Mouse (Mus musculus): Measurements from ENCODE around the gene Cd300lg. TPM values are rescaled to one million over a fixed set of nuclear protein-coding genes. Genes with fewer than 3 reads are reported as not detected.

Cd300lg gene
- total and polyA plus RNA-seq, 3 experiments = 0.08 to 0.26 TPM; not detected in 1

DNA sequence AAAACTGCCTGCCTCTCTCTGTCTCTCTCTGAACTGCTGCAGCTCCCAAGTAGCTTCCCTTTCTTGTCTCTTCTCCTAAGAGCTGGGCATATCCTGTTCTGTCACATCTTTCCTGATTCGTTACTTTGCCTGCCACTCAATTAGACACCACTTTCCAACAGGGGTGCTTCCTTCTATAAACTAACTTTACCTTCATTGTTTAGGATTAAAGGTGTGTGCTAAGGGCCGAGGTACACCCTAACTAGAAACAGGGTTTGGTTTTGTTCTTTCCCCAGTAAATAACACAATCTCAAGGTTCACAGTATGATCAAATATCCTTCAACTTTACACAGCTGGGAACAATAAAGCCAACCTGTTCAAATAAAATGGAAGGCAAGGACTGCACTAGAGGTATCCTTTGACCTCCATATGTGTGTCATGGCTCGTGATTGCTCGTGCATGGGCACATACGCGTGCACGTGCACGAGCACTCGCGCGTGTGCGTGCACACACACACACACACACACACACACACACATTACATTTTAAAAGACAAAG lies 8.2 kb upstream of the Cd300lg start:
- H3K36me3 ChIP-seq (ENCODE audit: control insufficient read depth in 1 of 2, insufficient read depth in 2 of 2, low read length in 2 of 2) = peaks cover 0 to 10% of the 10 kb centered on the region in 2 experiments; a peak in 2 of 4 replicates
- H3K27me3 ChIP-seq (ENCODE audit: control insufficient read depth in 1 of 2, insufficient read depth in 2 of 2, low read length in 2 of 2) = peaks cover 2 to 7% of the 10 kb centered on the region in 2 experiments
- peak; percentile 46 for DNase-seq (ENCODE audit: low read depth, low spot score)
- no peaks in the 10 kb centered on the region for H3K79me2 ChIP-seq (ENCODE audit: control insufficient read depth, insufficient read depth, low read length, poor library complexity)
- TF ChIP-seq EP300 (IDR thresholded peaks at IDR 0.05; ENCODE audit: low read depth in 1 of 2, low read length in 2 of 2) = no peak
- no peak for TF ChIP-seq ZNF384 (IDR thresholded peaks at IDR 0.05; ENCODE audit: low read depth, low read length)
- no peak for TF ChIP-seq HCFC1 (IDR thresholded peaks at IDR 0.05; ENCODE audit: low read depth, low read length)
- no peak for TF ChIP-seq NELFE (IDR thresholded peaks at IDR 0.05; ENCODE audit: low read depth, low read length)
- peaks cover 2 to 17% of the 10 kb centered on the region in 2 experiments; a peak in 2 of 4 replicates for H3K4me1 ChIP-seq (ENCODE audit: control insufficient read depth in 1 of 2, insufficient read depth in 2 of 2, low read length in 2 of 2)
- H3K27ac ChIP-seq (ENCODE audit: control insufficient read depth, low read depth, low read length) = no peak overlapping the region
- H3K4me3 ChIP-seq (ENCODE audit: control insufficient read depth in 1 of 2, insufficient read depth in 1 of 2, low read depth in 2 of 2, low read length in 2 of 2) = no peak overlapping the region
- no peak overlapping the region for H3K9ac ChIP-seq (ENCODE audit: control insufficient read depth, low read depth, low read length, poor library complexity, severe bottlenecking)
- H3K9me3 ChIP-seq (replicated peaks; ENCODE audit: insufficient read depth, low read length) = no peaks in the 10 kb centered on the region

GRCm38 (mm10) chr11:102034887-102035286 lies 6.4 kb upstream of the Cd300lg start:
- Histone ChIP-seq H3K36me3 (ENCODE audit: control insufficient read depth in 1 of 2, insufficient read depth in 2 of 2, low read length in 2 of 2) (peaks cover 0 to 1% of the 10 kb centered on the region in 2 experiments; a peak in 1 of 4 replicates), H3K4me1 (ENCODE audit: control insufficient read depth in 1 of 2, insufficient read depth in 2 of 2, low read length in 2 of 2) (peaks cover 0 to 4% of the 10 kb centered on the region in 2 experiments; a peak in 1 of 4 replicates), H3K79me2 (ENCODE audit: control insufficient read depth, insufficient read depth, low read length, poor library complexity) (no peaks in the 10 kb centered on the region), H3K27ac (ENCODE audit: control insufficient read depth, low read depth, low read length) (no peak overlapping the region), H3K9me3 (replicated peaks; ENCODE audit: insufficient read depth, low read length) (no peaks in the 10 kb centered on the region), H3K9ac (ENCODE audit: control insufficient read depth, low read depth, low read length, poor library complexity, severe bottlenecking) (no peak overlapping the region), H3K27me3 (ENCODE audit: control insufficient read depth in 1 of 2, insufficient read depth in 2 of 2, low read length in 2 of 2) (peaks cover 2 to 7% of the 10 kb centered on the region in 2 experiments), H3K4me3 (ENCODE audit: control insufficient read depth in 1 of 2, insufficient read depth in 1 of 2, low read depth in 2 of 2, low read length in 2 of 2) (no peak overlapping the region)
- TF ChIP-seq POLR2A (IDR thresholded peaks at IDR 0.05; ENCODE audit: control insufficient read depth in 1 of 2, insufficient read depth in 1 of 2, low read depth in 1 of 2, low read length in 2 of 2, poor library complexity in 1 of 2) = no peak
- no peak for TF ChIP-seq TAL1 (IDR thresholded peaks at IDR 0.05; ENCODE audit: low read length)
- TF ChIP-seq BHLHE40 (IDR thresholded peaks at IDR 0.05; ENCODE audit: borderline replicate concordance, low read depth, low read length) = no peak
- TF ChIP-seq NRF1 (IDR thresholded peaks at IDR 0.05; ENCODE audit: insufficient read depth, low read depth, low read length, poor library complexity, severe bottlenecking) = no peak
- no peak for TF ChIP-seq USF1 (IDR thresholded peaks at IDR 0.05; ENCODE audit: low read depth, low read length)
- no peak for TF ChIP-seq ZNF384 (IDR thresholded peaks at IDR 0.05; ENCODE audit: low read depth, low read length)
- TF ChIP-seq MYB (IDR thresholded peaks at IDR 0.05; ENCODE audit: low read depth, low read length) = no peak
- TF ChIP-seq TCF12 (IDR thresholded peaks at IDR 0.05; ENCODE audit: low read depth, low read length) = no peak
- TF ChIP-seq MAX (IDR thresholded peaks at IDR 0.05; ENCODE audit: low read length) = no peak
- no peak for DNase-seq (ENCODE audit: low read depth, low spot score)

DNA sequence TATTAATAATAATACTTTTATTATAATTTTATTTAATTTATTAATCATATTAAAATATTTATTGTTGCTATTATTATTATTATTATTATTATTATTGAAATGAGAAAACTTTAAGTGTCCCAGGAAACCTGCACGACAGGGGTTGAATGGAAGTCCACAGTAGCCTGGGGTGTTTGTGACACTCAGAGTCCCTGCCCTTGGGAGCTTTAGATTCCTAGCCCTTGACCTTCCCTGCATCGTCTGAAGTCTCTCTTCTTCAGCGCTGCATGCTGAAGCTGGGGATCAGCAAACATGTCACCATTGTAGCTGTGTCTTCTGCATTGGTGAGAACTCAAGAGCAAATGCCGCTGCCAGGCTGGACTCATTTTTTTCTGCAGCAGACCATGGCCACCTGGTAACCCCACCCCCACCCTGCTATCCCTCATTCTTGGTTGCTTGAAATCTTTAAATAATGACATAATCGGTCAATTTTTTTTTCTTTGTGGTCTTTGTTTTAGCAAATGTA lies 5.8 kb upstream of the Cd300lg start:
- H3K36me3 ChIP-seq (ENCODE audit: control insufficient read depth in 1 of 2, insufficient read depth in 2 of 2, low read length in 2 of 2) = no peaks in the 10 kb centered on the region
- TF ChIP-seq NELFE (IDR thresholded peaks at IDR 0.05; ENCODE audit: low read depth, low read length) = no peak
- no peak for TF ChIP-seq ELF1 (IDR thresholded peaks at IDR 0.05; ENCODE audit: low read depth, low read length)
- TF ChIP-seq SMC3 (IDR thresholded peaks at IDR 0.05; ENCODE audit: low read depth, low read length) = no peak
- TF ChIP-seq POLR2AphosphoS2 (IDR thresholded peaks at IDR 0.05; ENCODE audit: low read length) = no peak
- TF ChIP-seq MAFK (IDR thresholded peaks at IDR 0.05; ENCODE audit: borderline replicate concordance, low read depth, low read length) = no peak
- no peak for TF ChIP-seq MEF2A (IDR thresholded peaks at IDR 0.05; ENCODE audit: extremely low read depth, insufficient replicate concordance, low read depth, low read length, poor library complexity, severe bottlenecking)
- TF ChIP-seq ZNF384 (IDR thresholded peaks at IDR 0.05; ENCODE audit: low read depth, low read length) = no peak
- TF ChIP-seq GATA1 (IDR thresholded peaks at IDR 0.05; ENCODE audit: low read depth, low read length) = no peak
- no peak for TF ChIP-seq ZKSCAN1 (IDR thresholded peaks at IDR 0.05; ENCODE audit: low read depth, low read length)
- no peak for TF ChIP-seq MYC (IDR thresholded peaks at IDR 0.05; ENCODE audit: low read depth, low read length)
- no peak for TF ChIP-seq BHLHE40 (IDR thresholded peaks at IDR 0.05; ENCODE audit: borderline replicate concordance, low read depth, low read length)
- TF ChIP-seq CHD1 (IDR thresholded peaks at IDR 0.05; ENCODE audit: low read depth, low read length) = no peak
- no peak for TF ChIP-seq ZMIZ1 (IDR thresholded peaks at IDR 0.05; ENCODE audit: low read depth, low read length)
- no peak for TF ChIP-seq ETS1 (IDR thresholded peaks at IDR 0.05; ENCODE audit: low read depth, low read length)
- no peak for TF ChIP-seq HCFC1 (IDR thresholded peaks at IDR 0.05; ENCODE audit: low read depth, low read length)
- TF ChIP-seq NRF1 (IDR thresholded peaks at IDR 0.05; ENCODE audit: insufficient read depth, low read depth, low read length, poor library complexity, severe bottlenecking) = no peak
- no peak for TF ChIP-seq MYB (IDR thresholded peaks at IDR 0.05; ENCODE audit: low read depth, low read length)
- no peak for TF ChIP-seq TCF12 (IDR thresholded peaks at IDR 0.05; ENCODE audit: low read depth, low read length)

More for the DNA sequence above, 5.8 kb upstream of the Cd300lg start:
- Histone ChIP-seq H3K4me3 (ENCODE audit: control insufficient read depth in 1 of 2, insufficient read depth in 1 of 2, low read depth in 2 of 2, low read length in 2 of 2) (no peak overlapping the region), H3K4me1 (ENCODE audit: control insufficient read depth in 1 of 2, insufficient read depth in 2 of 2, low read length in 2 of 2) (no peaks in the 10 kb centered on the region), H3K27me3 (ENCODE audit: control insufficient read depth in 1 of 2, insufficient read depth in 2 of 2, low read length in 2 of 2) (peaks cover 2 to 7% of the 10 kb centered on the region in 2 experiments), H3K9ac (ENCODE audit: control insufficient read depth, low read depth, low read length, poor library complexity, severe bottlenecking) (no peak overlapping the region), H3K9me3 (replicated peaks; ENCODE audit: insufficient read depth, low read length) (no peaks in the 10 kb centered on the region), H3K79me2 (ENCODE audit: control insufficient read depth, insufficient read depth, low read length, poor library complexity) (no peaks in the 10 kb centered on the region), H3K27ac (ENCODE audit: control insufficient read depth, low read depth, low read length) (no peak overlapping the region)
- no peak for DNase-seq (ENCODE audit: low read depth, low spot score)

Measured in MEL (cell line).